Mouse (Mus musculus) gastrocnemius, adult 2 months (tissue): ENCODE data around the gene Tmem169. TPM values are rescaled to one million over a fixed set of nuclear protein-coding genes. Genes with fewer than 3 reads are reported as not detected.
"Not testable (repeated sequence)": the region's sequence is repeated elsewhere in the genome, so short reads cannot be mapped to it uniquely, and the experiment has no call there.

ENCODE experiments used
- DNase-seq: peaks from one replicate; pipeline ENCODE4 v3.0.0; 2022
- H3K27ac ChIP-seq: fragments of 200-600 bp; 2 replicates; pipeline ENCODE4 v1.8.1; 2022; ENCODE audit warnings: mild to moderate bottlenecking
- H3K4me3 ChIP-seq: fragments of 200-600 bp; 2 replicates; pipeline ENCODE4 v1.8.1; 2022; ENCODE audit warnings: mild to moderate bottlenecking, moderate library complexity
- CTCF ChIP-seq: fragments of 200-600 bp; IDR thresholded peaks from 2 replicates; pipeline ENCODE4 v1.8.1; 2022; ENCODE audit warnings: antibody characterized with exemption, mild to moderate bottlenecking, moderate library complexity
- intact Hi-C: fragments of 180-260 bp; cut with DNase I; formaldehyde crosslinking; loops from one replicate; pipeline ENCODE4 v1.15.1; 2025
- long read RNA-seq, 2 experiments: library from polyadenylated mRNA; stranded (forward); transcript quantifications; one replicate each; pipeline ENCODE4 v2.0.0; 2021
- total RNA-seq, 2 experiments: library from RNA; stranded (reverse); gene quantifications; 2 replicates each; pipeline ENCODE4 v1.2.3; 2021

Tmem169 gene
- not detected for total RNA-seq
- long read RNA-seq, experiment 1, result 0 reads
- long read RNA-seq, experiment 2, result 0 reads

- Histone ChIP-seq H3K27ac (peak within 1 kb of the TSS; percentile 95), H3K4me3 (peak within 1 kb of the TSS; percentile 94)
- TF ChIP-seq CTCF, result peak; percentile 46
- DNase-seq, result peak; percentile 96
- intact Hi-C loops, result loop anchor here (2.0 to 5.0 kb wide), 2 partner anchors 23 to 37 kb away; partner anchors contain the start of gene Xrcc5
Observed at GRCm38 (mm10) chr1:72283992-72284485, at the start of gene Tmem169, which contains the start of gene Pecr. TSS of gene Tmem169 (plus strand) at chr1:72284369. TSS of gene Pecr (minus strand) at chr1:72284314.

- DNase-seq, result peak; percentile 90
- Histone ChIP-seq H3K27ac (peak overlapping the region; percentile 90), H3K4me3 (peak overlapping the region; percentile 87)
- intact Hi-C loops, result not testable (repeated sequence)
Observed at GRCm38 (mm10) chr1:72236363-72237006, 47.7 kb upstream of the Tmem169 start.

GRCm38 (mm10) chr1:72237007-72237775 lies 47.0 kb upstream of the Tmem169 start:
- intact Hi-C loops, result no loop called here
- DNase-seq, result peak; percentile 21

GRCm38 (mm10) chr1:72238016-72238580 lies 46.1 kb upstream of the Tmem169 start:
- Histone ChIP-seq H3K27ac (peak overlapping the region; percentile 46; the same call in 1 of the 2 replicates), H3K4me3 (no peak overlapping the region)
- DNase-seq, result peak; percentile 6
- TF ChIP-seq CTCF, result no peak
- intact Hi-C loops, result no loop called here

More at GRCm38 (mm10) chr1:72237007-72237775, 47.0 kb upstream of the Tmem169 start:
- Histone ChIP-seq H3K27ac (peak overlapping the region; percentile 51; the same call in 1 of the 2 replicates), H3K4me3 (peak overlapping the region; percentile 56)
- TF ChIP-seq CTCF, result no peak

- H3K4me3 ChIP-seq, intact Hi-C loops, H3K27ac ChIP-seq: not testable (repeated sequence)
- DNase-seq, result peak; percentile 2
Observed at GRCm38 (mm10) chr1:72239113-72239512, 45.1 kb upstream of the Tmem169 start.

- TF ChIP-seq CTCF, result no peak
- no peak overlapping the region for H3K27ac ChIP-seq
- peak; percentile 6 for DNase-seq
- intact Hi-C loops, result no loop called here
- no peak overlapping the region for H3K4me3 ChIP-seq
Observed at GRCm38 (mm10) chr1:72242581-72243143, 41.5 kb upstream of the Tmem169 start.

GRCm38 (mm10) chr1:72243656-72244316 lies 40.4 kb upstream of the Tmem169 start:
- H3K27ac ChIP-seq, result peak overlapping the region; percentile 100
- peak; percentile 98 for DNase-seq
- no peak for TF ChIP-seq CTCF
- peak overlapping the region; percentile 81 for H3K4me3 ChIP-seq
- intact Hi-C loops, result no loop called here

- no peak for TF ChIP-seq CTCF
- intact Hi-C loops, result loop anchor here (5.0 kb wide), 1 partner anchor 38 kb away; the partner anchor contains the start of genes Pecr and Tmem169
- DNase-seq, result no peak
- Histone ChIP-seq H3K4me3 (peak overlapping the region; percentile 81), H3K27ac (peak overlapping the region; percentile 100)
Observed at GRCm38 (mm10) chr1:72244317-72245036, 39.7 kb upstream of the Tmem169 start.

GRCm38 (mm10) chr1:72248226-72248737 lies 35.9 kb upstream of the Tmem169 start:
- H3K4me3 ChIP-seq, H3K27ac ChIP-seq: not testable (repeated sequence)
- DNase-seq, result peak; percentile 9
- intact Hi-C loops, result loop anchor here (5.0 kb wide), 1 partner anchor 34 kb away; the partner anchor contains the start of genes Pecr and Tmem169

- Histone ChIP-seq H3K27ac (no peak overlapping the region), H3K4me3 (no peak overlapping the region)
- DNase-seq, result no peak
- no peak for TF ChIP-seq CTCF
- intact Hi-C loops, result no loop called here
Observed at GRCm38 (mm10) chr1:72251806-72252205, 32.4 kb upstream of the Tmem169 start.

- TF ChIP-seq CTCF, result no peak
- peak overlapping the region; percentile 77 for H3K4me3 ChIP-seq
- intact Hi-C loops, result no loop called here
- DNase-seq, result no peak
- H3K27ac ChIP-seq, result peak overlapping the region; percentile 95
Observed at GRCm38 (mm10) chr1:72253881-72254491, 30.2 kb upstream of the Tmem169 start.
